Mouse (Mus musculus) forebrain, embryonic 11.5 days (tissue): ENCODE data around the gene Kmt2c. TPM values are rescaled to one million over a fixed set of nuclear protein-coding genes. Genes with fewer than 3 reads are reported as not detected.

Experiments
- ATAC-seq: fragments of 200-750 bp; cut with Nextera tagmentation; replicated peaks from 2 replicates; pipeline ENCODE4 v1.8.0; 2017; ENCODE audit warnings: moderate TSS enrichment; ENCODE audit not compliant: low FRiP score
- DNase-seq: peaks from one replicate; pipeline ENCODE4 v3.0.0-alpha.2; 2017; ENCODE audit warnings: low spot score
- H3K27ac ChIP-seq: fragments of 300-500 bp; sonication (generic); 2 replicates; pipeline ENCODE4 v1.5.1; 2014; ENCODE audit warnings: low read depth, low read length
- H3K27me3 ChIP-seq: fragments of 300-500 bp; sonication (generic); 2 replicates; pipeline ENCODE4 v1.6.1; 2014; ENCODE audit warnings: mild to moderate bottlenecking, low read length, mixed read lengths; ENCODE audit not compliant: control insufficient read depth, insufficient read depth
- H3K36me3 ChIP-seq: fragments of 300-500 bp; sonication (generic); 2 replicates; pipeline ENCODE4 v1.6.1; 2014; ENCODE audit warnings: mild to moderate bottlenecking, low read length, moderate library complexity, mixed read lengths; ENCODE audit not compliant: control insufficient read depth, insufficient read depth
- H3K4me1 ChIP-seq: fragments of 300-500 bp; sonication (generic); replicated peaks from 2 replicates; pipeline ENCODE4 v1.6.1; 2014; ENCODE audit warnings: low read length, mixed read lengths; ENCODE audit not compliant: control insufficient read depth, insufficient read depth
- H3K4me2 ChIP-seq: fragments of 300-500 bp; sonication (generic); 2 replicates; pipeline ENCODE4 v1.6.1; 2014; ENCODE audit warnings: low read depth, mild to moderate bottlenecking, low read length, moderate library complexity, mixed read lengths; ENCODE audit not compliant: severe bottlenecking
- H3K4me3 ChIP-seq: fragments of 300-500 bp; sonication (generic); 2 replicates; pipeline ENCODE4 v1.5.1; 2014; ENCODE audit warnings: low read depth, low read length
- H3K9ac ChIP-seq: fragments of 300-500 bp; sonication (generic); 2 replicates; pipeline ENCODE4 v1.6.1; 2014; ENCODE audit warnings: low read length
- H3K9me3 ChIP-seq: fragments of 300-500 bp; sonication (generic); 2 replicates; pipeline ENCODE4 v1.6.1; 2016; ENCODE audit warnings: low read length, mixed read lengths; ENCODE audit not compliant: control insufficient read depth
- WGBS: fragments of 180-500 bp; shearing (Covaris S2); extraction: QIAGEN DNeasy Blood & Tissue Kit; methylation state at CpG from one replicate; pipeline ENCODE4 v1.1.7; 2014; 5-methylcytosine and 5-hydroxymethylcytosine counted together
- polyA plus RNA-seq: library from polyadenylated mRNA; unstranded; fragments of >200 nt; fragmentation: Nextera tagmentation; extraction: Ambion mirVana; gene quantifications from 2 replicates; pipeline ENCODE4 v1.2.1, GENCODE M21; 2014

The Kmt2c gene
- polyA plus RNA-seq, 1 experiment from 2014 or later: 24.6 TPM

DNA sequence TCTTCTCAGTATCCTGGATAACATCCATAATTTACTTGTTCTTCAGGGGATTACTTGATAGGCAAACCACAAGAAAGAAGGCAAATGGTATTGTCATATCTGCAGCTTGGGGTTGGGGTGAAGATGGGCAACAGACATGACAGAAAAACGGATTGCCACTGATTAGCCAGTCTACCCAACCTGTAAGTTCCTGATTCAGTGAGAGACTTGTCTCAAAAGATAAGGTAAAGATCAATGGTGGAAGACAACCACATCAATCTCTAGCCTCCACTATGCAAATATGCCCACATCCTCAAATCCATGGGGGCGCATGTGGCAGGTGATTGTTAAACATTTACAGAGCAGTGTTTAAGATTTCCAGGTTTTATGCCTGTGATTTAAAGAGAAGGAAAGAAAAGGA, 105.9 kb downstream of the Kmt2c start:
- no peak for ATAC-seq

DNA sequence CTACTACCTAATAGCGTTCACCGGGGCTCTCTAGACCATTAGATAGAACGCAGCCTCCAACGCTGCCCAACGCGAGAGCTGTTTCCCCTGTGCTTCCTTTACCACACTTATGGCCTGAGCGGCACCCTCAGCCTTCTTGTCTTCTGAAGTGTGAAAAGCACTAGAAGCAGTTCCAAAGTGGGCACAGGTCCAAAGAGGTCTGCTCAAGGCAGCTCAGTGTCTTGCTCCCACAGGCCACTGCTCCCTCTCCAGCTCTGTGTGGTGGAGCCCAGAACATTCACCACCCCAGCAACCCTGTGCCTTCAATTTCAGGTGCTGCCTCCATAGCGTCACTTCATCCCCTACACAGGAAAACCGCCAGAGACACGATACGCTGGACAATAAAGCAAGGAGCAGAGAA, 115.0 kb downstream of the Kmt2c start:
- no peak overlapping the region for H3K9ac ChIP-seq
- H3K4me3 ChIP-seq: no peak overlapping the region
- no peaks in the 10 kb centered on the region for H3K9me3 ChIP-seq
- no peaks in the 10 kb centered on the region for H3K4me1 ChIP-seq
- H3K27ac ChIP-seq: no peak overlapping the region
- H3K27me3 ChIP-seq: no peaks in the 10 kb centered on the region
- WGBS: 82% methylated on average over 11 of the region's 11 CpGs
- no peak overlapping the region for H3K4me2 ChIP-seq
- no peaks in the 10 kb centered on the region; the same call in 1 of the 2 replicates for H3K36me3 ChIP-seq
- ATAC-seq: no peak
- no peak for DNase-seq

More for the DNA sequence above, 105.9 kb downstream of the Kmt2c start:
- no peaks in the 10 kb centered on the region for H3K27me3 ChIP-seq
- H3K36me3 ChIP-seq: no peaks in the 10 kb centered on the region
- no peak overlapping the region for H3K9ac ChIP-seq
- H3K27ac ChIP-seq: no peak overlapping the region
- H3K4me3 ChIP-seq: no peak overlapping the region
- no peak overlapping the region for H3K4me2 ChIP-seq
- H3K4me1 ChIP-seq: no peaks in the 10 kb centered on the region
- WGBS: 91% methylated on average over 2 of the region's 2 CpGs
- DNase-seq: no peak
- no peaks in the 10 kb centered on the region for H3K9me3 ChIP-seq

DNA sequence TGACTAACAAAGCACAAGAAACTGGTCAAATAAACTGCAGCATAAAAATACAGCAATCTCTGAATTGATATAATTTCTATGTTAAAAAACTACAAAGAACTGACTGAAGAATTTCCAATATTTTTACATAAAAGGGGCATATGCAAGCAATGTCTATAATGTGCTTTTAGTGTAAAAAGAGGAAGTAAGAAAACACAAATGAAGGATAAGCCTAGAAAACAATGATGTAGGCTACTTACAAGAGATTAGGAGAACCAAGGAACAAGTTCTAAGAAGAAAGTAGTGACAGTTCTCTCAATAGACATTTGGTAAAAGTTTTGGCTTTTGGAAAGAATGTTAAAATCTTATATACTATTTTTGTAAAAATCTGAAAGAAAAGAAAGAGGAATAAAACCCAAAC, 119.4 kb downstream of the Kmt2c start:
- ATAC-seq (no peak), DNase-seq (no peak)
- H3K9ac ChIP-seq: no peak overlapping the region
- H3K4me1 ChIP-seq: no peaks in the 10 kb centered on the region
- H3K27ac ChIP-seq: no peak overlapping the region
- H3K36me3 ChIP-seq: no peaks in the 10 kb centered on the region
- no peaks in the 10 kb centered on the region for H3K9me3 ChIP-seq
- H3K4me3 ChIP-seq: no peak overlapping the region
- no peak overlapping the region for H3K4me2 ChIP-seq
- no peaks in the 10 kb centered on the region for H3K27me3 ChIP-seq

DNA sequence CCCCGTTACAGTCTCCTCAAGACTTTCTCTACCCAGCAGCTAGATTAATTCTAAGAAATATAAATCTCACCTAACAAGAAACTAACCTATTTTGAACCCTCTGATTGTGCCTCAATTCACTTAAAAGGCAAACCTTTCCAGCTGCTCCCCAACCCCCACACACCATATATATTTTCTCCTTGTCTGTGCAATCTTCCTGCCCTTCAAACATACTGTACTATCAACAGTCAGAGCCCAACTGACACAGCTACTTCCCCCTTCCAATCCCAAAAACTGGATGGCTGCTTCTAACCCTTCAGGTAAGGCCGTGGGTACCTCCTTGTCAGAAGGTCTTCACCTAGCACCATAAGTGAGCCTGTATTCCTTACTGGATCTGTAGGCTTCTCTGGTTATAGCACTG, 130.2 kb downstream of the Kmt2c start:
- no peak overlapping the region for H3K27ac ChIP-seq
- no peaks in the 10 kb centered on the region for H3K4me1 ChIP-seq
- ATAC-seq: no peak
- H3K36me3 ChIP-seq: no peaks in the 10 kb centered on the region
- H3K9ac ChIP-seq: no peak overlapping the region
- H3K27me3 ChIP-seq: no peaks in the 10 kb centered on the region
- 92% methylated on average over 2 of the region's 2 CpGs for WGBS
- no peak overlapping the region for H3K4me3 ChIP-seq
- DNase-seq: no peak
- no peak overlapping the region for H3K4me2 ChIP-seq
- no peaks in the 10 kb centered on the region for H3K9me3 ChIP-seq

DNA sequence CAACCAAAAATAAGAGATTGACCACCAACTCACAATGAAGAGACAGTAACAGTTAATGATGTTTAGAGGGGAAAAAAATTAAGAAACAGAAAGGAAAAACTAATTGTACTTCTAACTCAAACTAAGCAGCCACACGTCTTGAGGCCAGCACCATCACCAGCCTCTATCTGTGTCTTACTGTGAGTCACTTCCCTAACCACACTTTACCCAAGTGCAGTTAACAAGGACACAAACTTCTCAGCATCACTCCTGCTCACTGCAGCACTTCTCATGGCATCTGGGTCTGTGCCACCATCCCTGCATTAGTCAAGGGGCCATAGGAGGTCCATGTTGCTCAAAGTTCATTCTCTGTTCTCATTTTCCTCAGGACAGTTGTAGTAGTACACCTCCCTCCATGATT, 131.5 kb downstream of the Kmt2c start:
- no peak for ATAC-seq
- Histone ChIP-seq H3K4me2 (no peak overlapping the region), H3K9me3 (no peaks in the 10 kb centered on the region), H3K27me3 (no peaks in the 10 kb centered on the region), H3K4me1 (no peaks in the 10 kb centered on the region), H3K36me3 (no peaks in the 10 kb centered on the region), H3K4me3 (no peak overlapping the region), H3K9ac (no peak overlapping the region; the same call in 1 of the 2 replicates), H3K27ac (no peak overlapping the region)
- no peak for DNase-seq
- WGBS: 92% methylated on average over 1 of the region's 1 CpGs

DNA sequence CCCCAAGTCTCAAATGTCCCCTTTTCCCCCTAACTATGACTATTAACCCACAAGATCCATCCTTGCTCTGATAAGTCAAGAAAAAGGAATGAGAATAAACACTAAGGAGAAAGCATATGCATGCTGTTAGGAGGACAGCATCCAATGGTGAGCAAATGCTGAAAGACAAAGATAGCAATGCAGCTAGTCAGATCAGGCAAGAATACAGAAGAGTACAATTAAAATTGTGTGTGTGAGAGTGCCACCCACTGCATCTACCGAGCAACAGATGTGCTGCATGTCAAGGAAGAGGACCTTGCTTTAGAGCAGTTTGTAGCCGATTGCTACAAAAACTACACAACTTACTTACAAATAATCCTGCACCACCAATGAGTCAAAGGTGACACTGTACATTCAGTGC, 145.1 kb downstream of the Kmt2c start:
- H3K27me3 ChIP-seq: no peaks in the 10 kb centered on the region
- ATAC-seq: no peak
- H3K36me3 ChIP-seq: no peaks in the 10 kb centered on the region
- no peaks in the 10 kb centered on the region for H3K9me3 ChIP-seq
- H3K27ac ChIP-seq: no peak overlapping the region
- no peaks in the 10 kb centered on the region for H3K4me1 ChIP-seq
- no peak overlapping the region for H3K9ac ChIP-seq
- no peak overlapping the region for H3K4me2 ChIP-seq
- no peak for DNase-seq
- 91% methylated on average over 2 of the region's 2 CpGs for WGBS
- H3K4me3 ChIP-seq: no peak overlapping the region

DNA sequence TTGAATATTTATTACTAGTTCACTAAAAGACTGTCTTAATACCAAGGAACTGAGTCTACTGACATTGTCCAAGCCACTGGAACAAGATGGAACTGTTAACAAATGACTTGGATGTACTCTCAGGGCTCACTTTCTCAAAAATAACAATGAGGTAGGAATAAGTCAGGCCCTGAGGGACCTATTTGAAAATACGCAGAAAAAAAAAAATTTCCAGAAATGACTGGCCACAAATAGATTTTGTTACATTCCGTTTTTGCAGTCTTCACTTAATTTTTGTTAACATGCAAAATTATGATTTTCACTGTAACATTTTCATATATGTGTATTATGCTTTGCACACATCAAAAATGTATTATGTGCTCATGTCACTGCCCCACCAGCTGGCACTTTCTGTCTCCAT, 167.3 kb downstream of the Kmt2c start:
- H3K9ac ChIP-seq: no peak overlapping the region
- WGBS: 93% methylated on average over 2 of the region's 2 CpGs

DNA sequence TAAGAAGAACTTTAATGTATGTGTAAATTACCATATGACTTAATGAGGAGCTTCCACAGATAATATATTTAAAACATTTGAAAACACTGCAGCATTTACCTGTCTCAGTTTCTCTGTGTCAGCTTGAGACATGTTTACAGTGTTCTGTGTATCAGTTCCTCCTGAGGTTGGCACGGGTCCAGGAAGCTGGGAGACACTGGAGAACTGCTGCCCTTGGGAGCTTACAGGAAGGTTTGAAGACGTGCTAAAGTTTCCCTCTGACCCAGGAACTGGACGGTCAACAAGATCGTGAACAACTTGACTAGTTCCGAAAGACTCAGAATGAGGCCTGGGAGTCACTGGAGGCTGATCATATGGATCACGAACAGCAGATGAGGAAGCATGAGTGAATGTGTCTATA, 184.7 kb downstream of the Kmt2c start:
- peaks cover 11% of the 10 kb centered on the region for H3K36me3 ChIP-seq
- whole genome bisulfite sequencing: 91% methylated on average over 6 of the region's 6 CpGs
- no peak for DNase-seq
- no peaks in the 10 kb centered on the region for H3K4me1 ChIP-seq
- no peak overlapping the region for H3K9ac ChIP-seq
- no peak overlapping the region for H3K4me3 ChIP-seq
- no peak overlapping the region for H3K27ac ChIP-seq
- H3K27me3 ChIP-seq: no peaks in the 10 kb centered on the region
- H3K9me3 ChIP-seq: no peaks in the 10 kb centered on the region
- ATAC-seq: no peak
- H3K4me2 ChIP-seq: no peak overlapping the region

More for the DNA sequence above, 167.3 kb downstream of the Kmt2c start:
- Histone ChIP-seq H3K4me2 (no peak overlapping the region), H3K27me3 (no peaks in the 10 kb centered on the region), H3K4me3 (no peak overlapping the region), H3K36me3 (peaks cover 3% of the 10 kb centered on the region; the same call in 1 of the 2 replicates), H3K27ac (no peak overlapping the region), H3K4me1 (no peaks in the 10 kb centered on the region), H3K9me3 (no peaks in the 10 kb centered on the region)
- no peak for DNase-seq
- ATAC-seq: no peak

DNA sequence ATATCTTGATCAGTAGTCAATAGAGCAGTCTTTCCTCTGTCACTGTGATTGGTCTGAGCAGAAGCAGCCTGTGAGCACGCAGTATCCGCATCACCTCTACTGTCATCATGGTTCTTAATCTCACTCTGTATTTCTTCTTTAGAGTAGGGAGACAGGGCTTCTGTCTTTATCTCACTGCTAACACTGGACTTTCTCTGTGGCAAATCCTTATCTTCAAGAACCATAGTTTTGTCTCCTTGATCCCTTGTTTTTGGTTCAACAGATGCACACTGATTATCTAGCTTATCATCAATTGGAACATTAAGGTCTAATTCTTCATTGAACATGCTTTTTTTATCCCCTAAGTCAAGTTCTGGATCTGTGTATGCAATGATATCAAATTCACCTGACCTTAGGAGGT, 188.4 kb downstream of the Kmt2c start:
- peaks cover 9% of the 10 kb centered on the region for H3K36me3 ChIP-seq
- no peak overlapping the region for H3K4me2 ChIP-seq
- H3K4me3 ChIP-seq: no peak overlapping the region
- H3K4me1 ChIP-seq: no peaks in the 10 kb centered on the region
- ATAC-seq (no peak), DNase-seq (no peak)
- 100% methylated on average over 2 of the region's 2 CpGs for whole genome bisulfite sequencing
- H3K27ac ChIP-seq: no peak overlapping the region
- H3K27me3 ChIP-seq: no peaks in the 10 kb centered on the region
- no peaks in the 10 kb centered on the region for H3K9me3 ChIP-seq
- H3K9ac ChIP-seq: no peak overlapping the region
